Mouse (Mus musculus): Measurements from ENCODE around the gene Nsfl1c.
"Not testable (repeated sequence)": the region's sequence is repeated elsewhere in the genome, so short reads cannot be mapped to it uniquely, and the experiment has no call there.

Gene Nsfl1c

DNA sequence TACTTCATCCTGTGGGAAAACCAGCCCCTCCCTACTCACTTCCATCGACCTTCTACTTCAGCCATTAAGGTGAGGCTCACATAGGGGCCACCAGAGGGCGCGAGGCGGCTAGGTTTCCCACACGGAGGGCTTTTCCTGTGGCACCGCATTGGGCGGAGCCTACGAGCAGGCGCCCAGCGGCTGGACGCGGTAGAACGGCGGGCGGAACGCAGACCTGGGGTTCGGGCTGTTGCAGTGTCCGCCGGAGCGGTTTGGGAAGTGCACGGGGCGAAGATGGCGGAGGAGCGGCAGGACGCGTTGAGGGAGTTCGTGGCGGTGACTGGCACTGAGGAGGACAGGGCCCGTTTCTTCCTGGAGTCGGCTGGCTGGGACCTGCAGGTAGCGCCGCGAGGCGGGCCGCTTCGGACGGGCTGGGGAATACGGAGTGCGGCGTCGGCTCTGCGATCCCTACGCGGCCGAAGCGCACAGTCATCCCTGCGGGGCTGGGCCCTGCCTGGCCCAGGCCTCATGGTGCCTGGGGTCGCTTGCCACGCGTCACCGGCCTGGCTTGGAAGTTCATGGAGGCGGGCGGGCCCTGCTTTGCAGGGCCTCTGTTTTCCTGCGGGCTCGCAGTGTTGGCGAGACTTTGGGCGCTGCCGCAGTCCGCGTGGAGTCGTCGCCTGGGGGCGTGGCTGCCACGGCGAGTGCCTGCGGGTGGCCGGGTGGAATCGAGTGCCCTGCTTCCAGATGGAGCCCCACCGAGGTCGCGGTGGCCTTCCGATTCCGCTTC, at the start of gene Nsfl1c:
Nsfl1c (plus strand) TSS at position 148 of the 769 bp plus-strand sequence.
- DNase-seq (ENCODE audit: low read depth, low spot score) = peak; percentile 94

DNA sequence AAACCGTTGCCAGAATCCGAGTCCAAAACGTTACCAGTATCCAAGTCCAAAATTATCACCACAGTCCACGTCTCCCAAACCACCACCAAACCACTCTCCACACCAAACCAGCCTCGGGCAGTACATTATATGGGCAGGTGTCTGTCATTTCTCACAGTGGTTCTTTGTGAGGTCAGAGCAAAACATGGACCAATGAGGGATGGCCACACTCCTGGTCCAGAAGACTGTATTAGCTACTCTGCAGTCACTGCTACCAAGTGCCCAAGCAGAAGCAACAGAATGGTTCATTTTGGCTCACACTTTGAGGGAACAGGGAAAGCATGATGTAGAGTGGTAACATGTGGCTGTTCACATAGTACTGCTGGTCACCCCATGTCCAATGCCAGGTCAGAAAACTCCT, 17.9 kb upstream of the Nsfl1c start, which contains the start of gene 4921509C19Rik:
4921509C19Rik (minus strand) TSS at position 101 of the 400 bp plus-strand sequence.
- DNase-seq (ENCODE audit: low read depth, low spot score) = not testable (repeated sequence)

DNA sequence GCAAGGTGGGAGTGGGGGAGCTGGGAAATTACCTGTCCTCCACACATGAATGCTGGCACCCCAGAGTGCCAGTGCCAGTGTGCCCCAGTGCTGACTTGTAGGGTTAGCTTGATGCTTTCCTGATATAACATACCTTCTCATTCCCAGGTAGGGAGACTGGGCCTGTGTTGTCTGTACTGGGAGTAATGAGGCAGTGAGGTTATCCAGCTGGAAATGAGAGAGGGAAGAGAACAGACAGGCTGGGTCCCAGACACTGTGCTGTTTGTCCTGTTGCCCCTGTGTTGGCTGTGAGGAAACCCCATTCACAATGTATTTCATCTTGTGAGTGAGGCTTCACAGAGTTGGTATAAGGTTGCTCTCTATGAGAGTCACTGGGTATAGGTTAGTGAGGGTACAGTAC, 7.5 kb upstream of the Nsfl1c start:
- DNase-seq (ENCODE audit: low read depth, low spot score) = no peak

DNA sequence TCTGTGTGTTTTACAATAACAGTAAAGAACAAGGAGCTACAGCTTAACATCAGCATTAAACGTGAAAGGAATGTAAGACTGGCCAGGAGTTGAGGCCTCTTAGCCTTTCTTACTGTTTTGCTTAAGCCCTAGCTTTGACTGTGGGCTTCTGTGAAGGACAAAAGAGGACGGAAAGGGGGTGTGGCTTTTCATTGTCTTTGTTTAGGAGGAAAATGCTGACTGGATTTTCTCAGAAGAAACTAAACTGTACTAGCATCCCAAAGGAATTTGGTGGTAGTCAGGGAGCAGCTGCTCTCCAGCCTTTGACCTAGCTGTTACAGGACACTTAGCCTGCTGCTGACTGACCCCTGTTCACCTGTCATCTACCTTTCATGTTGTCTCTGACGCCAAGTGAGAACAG, 4.4 kb downstream of the Nsfl1c start:
- no peak for DNase-seq (ENCODE audit: low read depth, low spot score)

DNA sequence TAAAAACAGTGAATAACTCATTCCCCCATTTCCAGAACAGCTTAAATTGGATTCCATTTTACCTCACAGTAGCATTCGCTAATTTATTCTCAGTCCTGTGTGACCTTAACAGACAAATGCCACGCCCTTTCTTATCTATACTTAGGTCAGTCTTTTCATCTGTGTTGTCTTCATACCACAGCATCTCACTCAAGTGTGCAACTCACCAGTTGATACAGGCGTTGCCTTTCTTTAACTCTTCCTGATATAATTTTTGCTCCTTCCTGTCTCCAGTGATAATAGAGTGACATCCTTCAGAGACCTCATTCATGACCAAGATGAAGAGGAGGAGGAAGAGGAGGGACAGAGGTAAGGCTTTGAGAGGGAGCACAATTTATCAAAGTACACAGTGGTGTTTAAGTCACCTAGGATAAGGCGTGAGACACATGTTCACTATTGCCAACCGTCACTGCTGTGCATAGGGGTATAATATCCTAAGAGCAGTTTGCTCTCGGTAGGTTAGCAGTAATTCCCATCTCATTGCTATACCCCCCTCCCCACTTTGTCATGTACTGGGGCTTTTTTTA, 6.5 kb downstream of the Nsfl1c start:
- DNase-seq (ENCODE audit: low read depth, low spot score) = no peak

DNA sequence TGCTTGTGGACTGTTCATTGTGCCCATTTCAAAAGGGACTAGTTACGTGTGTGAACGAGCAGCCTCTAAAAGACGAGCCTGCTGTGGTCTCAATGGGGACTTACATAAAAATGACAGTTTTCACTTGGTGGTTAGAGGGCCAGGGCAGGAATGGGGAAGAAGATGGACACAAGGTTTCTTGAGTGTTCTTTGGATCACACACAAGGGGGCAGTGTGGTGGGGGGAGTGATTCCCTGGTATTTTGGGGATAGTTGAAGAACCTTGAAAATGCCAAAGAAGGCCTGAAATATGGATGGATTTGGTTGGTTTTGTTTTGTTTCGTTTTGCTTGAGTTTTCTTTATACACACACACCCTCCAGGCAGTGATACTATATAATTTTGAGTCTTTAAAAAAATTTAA, 10.2 kb downstream of the Nsfl1c start:
- no peak for DNase-seq (ENCODE audit: low read depth, low spot score)

DNA sequence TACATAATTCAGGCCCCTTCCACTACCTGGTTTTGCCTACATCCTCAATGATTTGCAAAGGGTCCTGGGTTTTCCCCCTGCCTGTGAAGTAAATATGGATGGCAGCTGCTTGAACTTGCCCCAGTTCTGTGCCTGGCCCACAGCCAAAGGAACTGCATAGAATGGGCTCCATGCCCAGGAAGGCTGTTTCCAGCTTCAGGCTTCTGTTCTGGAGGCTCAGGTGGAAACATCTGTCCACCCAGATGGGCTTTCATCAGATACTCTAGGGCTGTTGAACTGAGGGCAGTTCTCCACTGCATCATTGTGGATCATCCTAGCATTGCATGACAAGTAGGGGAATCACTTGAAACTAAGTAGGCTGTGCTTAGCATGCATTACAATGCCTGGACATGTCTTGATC, 18.2 kb downstream of the Nsfl1c start:
- no peak for DNase-seq (ENCODE audit: low read depth, low spot score)

DNA sequence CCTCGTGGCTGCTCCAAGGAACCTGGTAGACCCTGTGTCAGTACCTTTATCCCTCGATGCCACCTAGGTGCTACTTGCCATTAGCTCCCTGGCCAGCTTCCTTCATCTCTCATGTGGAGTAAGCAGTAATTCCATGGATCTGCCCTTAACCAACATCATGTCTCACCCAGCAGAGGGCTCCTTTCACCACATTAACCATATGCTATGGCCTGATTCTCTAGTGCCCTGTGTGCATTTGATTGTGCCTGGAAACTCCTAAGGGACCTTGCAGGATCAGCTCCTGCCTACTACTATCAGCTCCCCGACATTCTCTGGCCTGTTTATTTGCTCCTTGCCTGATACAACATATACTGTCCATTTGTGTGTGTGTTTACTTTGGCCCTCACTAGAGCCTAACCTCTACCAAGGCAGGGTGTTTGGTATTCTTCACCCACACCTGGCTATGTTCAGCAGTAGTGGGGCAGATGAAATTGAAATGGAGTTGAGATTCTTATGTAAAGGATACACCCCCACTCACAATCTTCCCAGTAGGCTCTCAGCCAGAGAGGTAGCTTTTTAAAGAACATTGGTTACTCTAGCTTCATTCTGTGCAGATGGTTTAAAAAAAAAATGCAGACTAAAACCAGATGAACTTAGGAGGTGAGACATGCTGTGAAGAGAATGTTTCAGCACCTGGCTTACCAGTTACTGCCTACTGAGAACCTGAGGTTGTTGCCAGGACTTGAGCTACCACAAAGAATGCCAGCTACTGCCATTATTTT, 19.7 kb downstream of the Nsfl1c start:
- DNase-seq (ENCODE audit: low read depth, low spot score) = no peak

DNA sequence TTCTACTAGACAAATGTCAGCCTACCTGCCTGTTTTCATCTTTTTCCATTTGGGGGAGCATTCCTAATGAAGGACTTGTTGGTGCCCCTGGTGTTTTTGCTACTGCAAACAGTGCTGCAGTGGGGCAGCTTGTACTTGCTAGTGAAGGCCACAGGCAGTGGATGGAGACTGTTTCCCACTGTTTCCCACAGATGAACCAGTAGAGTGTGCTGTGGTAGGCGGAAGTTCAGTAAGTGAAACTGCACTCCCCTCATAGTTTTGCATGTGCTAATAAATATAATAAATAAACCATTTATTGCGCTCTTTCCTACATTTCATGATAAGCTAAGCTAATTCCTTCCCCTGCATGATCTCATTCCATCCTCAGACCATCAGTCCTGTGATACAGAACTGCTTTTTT, 25.0 kb downstream of the Nsfl1c start:
- no peak for DNase-seq (ENCODE audit: low read depth, low spot score)

DNA sequence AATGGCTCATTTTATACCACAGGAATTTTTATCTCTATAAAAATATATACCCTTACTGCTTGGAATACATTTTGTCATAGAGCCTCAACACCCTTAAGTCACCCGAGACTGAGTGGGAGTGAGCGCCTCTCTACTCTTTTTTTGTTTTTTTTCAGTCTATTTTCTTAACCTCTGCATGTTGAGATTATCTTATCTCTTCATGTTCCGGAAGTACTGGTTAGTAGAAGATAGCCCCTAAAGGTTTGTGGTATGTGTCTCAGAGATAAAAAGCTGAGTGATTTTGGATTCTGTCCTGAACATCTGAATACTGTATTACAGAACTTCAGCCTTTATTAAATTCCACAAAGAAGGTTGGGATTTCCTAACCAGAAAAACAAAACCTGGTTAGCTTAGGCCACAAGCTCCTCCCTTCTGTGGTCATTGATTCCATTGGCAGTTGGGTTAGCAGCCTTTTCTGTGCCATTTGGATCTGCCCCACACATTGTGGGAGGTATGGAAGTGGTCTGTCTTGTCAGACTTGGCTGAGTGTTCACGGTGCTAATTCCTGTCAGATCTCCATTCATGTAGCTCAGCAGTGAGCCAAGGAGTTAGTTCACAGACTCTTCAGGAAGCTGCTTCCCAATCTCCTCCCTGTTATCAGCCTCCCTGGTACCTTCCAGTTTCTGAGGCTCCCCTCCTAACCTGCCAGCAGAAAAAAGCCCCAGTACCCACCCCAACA, 30.5 kb downstream of the Nsfl1c start:
- no peak for DNase-seq (ENCODE audit: low read depth, low spot score)

DNA sequence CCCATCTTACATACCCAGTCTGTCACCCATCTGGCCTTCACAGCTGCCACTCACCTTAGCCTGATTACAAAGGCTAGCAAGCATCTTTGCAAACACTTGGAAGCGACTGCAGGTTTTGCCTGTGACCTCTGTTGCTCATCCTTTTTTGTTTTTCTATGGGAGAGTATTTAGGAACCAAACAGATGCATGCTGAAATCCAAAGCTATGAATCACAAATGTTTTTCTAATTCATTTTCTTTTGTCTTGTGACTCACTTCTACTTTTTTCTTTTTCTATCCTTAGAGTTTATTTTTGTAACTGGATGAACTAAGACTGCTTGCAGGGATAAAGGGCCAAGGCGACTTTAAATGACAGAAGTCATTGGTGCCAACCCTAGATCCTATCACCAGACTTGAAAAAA, 31.5 kb downstream of the Nsfl1c start:
- no peak for DNase-seq (ENCODE audit: low read depth, low spot score)

DNA sequence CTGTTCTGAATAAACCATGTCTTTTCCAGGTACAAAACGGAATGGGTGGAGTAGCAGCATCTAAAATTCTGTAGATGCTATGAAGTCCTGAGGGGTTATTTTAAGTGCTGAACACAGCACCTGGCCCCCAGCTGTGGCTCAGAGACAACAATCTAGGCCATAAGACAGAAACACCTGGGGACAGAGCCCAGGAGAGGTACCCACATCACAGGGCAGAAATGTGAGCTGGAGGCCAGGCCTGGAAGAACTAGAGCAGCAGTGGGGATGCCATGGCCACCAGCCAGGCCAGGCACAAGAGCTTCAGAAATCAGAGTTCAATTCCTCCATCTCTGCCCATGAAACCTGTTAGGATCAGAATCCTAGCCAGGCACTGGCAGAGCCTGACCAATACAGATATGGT, 34.1 kb downstream of the Nsfl1c start:
- no peak for DNase-seq (ENCODE audit: low read depth, low spot score)

DNA sequence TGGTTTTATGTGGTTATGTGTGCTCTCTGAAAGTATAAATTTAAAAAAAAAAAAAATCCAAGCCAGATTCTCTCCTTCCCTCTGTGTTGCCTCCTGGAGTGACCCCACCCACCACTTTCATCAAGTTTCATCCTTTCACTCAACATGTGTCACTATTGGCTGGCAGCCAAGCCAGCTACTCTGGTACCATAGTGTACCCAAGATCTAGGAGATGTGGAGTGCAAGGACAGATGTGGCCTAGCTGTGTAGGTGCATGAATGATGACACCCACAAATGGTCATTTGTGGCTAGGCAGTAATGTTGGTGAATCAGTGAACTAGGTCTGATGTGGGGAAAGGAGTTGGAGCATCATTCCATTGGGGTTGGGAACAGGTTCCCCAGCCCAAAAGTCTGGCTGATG, 35.2 kb downstream of the Nsfl1c start:
- no peak for DNase-seq (ENCODE audit: low read depth, low spot score)

DNA sequence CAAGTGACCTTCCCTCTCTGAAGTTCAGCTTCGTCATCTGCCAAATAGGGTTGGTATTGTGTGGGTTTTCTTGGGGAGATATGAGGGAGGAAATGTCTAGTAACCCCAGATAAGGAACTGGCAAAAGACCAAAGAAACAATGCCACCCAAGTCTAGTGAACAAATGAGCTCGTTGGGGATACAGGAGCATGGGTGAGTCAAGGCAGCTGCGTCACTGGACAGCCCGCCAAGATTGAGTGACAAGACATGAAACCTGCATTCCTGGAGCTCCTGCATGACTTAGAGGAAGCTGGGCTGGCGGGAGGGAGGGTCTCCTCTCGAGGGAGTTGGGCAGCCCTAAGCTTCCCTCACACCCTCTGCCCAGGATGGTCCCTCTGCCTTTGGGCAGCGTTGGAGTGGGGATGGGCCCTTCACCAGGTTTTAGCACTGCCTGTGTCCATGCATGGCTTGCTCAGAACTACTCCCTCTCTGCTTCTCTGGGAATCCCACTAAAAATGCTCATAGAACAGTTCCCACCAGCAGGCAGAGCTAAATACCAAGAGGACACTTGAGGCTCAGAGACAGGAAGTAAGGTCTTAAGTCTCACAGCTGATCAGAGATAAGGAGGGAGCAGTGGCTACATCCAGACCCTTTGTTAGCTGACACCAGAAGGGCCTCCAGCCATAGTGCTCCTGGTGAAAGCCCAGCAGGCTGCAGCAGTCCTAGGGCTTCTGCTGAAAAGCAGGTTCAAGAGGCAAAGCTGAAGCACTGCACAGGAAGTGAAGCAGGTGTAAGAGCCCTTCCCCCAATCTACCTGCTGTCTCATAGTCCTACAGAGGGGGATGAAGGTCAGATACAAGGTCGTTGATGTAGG, 36.6 kb downstream of the Nsfl1c start:
- DNase-seq (ENCODE audit: low read depth, low spot score) = no peak

DNA sequence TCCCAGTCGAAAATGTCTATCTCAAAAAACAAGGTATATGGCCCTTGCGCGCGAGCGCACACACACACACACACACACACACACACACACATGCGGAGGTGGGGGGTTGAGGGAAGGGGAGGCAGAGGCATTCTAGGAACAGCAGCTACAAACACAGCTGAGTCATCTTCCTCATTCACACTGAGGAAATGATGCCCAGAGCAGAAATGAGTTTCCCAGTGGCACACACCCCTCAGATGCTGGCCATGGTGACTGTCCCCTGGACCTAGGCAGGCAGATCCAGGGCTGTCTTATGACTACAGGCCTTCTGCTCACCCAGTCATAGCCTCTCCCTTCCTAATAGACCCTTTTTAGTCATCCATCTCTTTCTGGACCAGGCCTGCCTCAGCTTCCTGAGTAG, 39.6 kb downstream of the Nsfl1c start:
- no peak for DNase-seq (ENCODE audit: low read depth, low spot score)

DNA sequence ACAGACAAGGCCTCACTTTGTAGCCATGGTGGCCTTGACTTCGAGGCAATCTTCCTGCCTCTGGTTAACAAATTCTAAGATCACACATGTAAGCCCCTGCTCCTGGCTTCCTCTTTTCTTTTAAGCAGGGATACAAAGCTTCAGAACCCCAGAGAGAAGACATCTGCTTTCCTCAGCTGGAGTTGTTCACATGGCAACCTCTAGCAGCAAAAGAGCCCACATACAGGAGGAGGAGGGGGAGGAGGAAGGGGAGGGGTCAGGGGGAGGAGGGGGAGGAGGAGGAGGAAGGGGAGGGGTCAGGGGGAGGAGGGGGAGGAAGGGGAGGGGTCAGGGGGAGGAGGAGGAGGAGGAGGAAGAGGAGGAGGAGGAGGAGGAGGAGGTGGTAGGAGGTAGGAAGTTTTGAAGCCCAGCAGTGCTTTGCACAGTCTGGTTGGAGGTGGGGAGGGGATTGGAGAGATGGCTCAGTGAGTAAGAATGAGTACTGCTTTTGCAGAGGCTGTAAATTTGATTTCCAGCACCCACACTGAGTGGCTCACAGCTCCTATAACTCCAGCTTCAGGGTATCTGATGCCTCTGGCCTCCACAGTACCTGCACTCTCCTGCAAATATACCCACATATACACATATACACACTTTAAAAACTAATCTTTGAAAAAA, 42.1 kb downstream of the Nsfl1c start:
- DNase-seq (ENCODE audit: low read depth, low spot score) = peak; percentile 51

DNA sequence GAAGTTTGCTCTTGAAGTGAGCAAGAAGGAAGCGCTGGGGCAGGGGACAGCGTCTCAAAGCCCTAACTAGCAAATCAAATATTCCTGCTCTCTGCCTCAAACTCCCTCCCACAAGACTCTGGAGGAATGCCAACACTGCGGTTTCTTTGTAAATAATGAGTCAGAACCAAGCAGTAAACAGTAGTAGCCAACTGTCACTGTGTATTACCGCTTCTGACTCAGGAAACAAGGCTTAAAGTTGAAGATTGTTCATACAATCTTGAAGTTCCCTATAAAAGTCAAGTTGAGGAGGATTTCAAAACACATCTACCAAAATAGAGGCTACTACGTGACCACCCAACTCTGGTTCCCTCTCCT, 42.6 kb downstream of the Nsfl1c start:
- DNase-seq (ENCODE audit: low read depth, low spot score) = no peak

DNA sequence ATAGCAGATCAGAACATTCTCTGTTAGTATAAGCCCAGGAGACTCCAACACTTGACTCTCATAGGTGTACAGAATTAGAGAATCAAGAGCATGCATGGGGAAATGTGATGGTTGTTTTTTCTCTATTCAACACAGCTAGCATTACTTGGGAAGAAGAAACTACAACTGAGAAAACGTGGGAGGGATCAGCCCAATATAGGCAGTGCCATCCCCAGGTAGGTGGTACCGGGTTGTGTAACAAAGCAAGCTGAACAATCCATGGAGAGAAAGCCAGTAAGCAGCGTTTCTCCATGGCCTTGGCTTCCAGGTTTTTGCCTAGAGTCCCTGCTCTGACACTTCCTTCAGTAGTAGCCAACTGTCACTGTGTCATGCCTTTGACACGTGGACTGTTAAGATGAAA, 44.7 kb downstream of the Nsfl1c start:
- no peak for DNase-seq (ENCODE audit: low read depth, low spot score)

DNA sequence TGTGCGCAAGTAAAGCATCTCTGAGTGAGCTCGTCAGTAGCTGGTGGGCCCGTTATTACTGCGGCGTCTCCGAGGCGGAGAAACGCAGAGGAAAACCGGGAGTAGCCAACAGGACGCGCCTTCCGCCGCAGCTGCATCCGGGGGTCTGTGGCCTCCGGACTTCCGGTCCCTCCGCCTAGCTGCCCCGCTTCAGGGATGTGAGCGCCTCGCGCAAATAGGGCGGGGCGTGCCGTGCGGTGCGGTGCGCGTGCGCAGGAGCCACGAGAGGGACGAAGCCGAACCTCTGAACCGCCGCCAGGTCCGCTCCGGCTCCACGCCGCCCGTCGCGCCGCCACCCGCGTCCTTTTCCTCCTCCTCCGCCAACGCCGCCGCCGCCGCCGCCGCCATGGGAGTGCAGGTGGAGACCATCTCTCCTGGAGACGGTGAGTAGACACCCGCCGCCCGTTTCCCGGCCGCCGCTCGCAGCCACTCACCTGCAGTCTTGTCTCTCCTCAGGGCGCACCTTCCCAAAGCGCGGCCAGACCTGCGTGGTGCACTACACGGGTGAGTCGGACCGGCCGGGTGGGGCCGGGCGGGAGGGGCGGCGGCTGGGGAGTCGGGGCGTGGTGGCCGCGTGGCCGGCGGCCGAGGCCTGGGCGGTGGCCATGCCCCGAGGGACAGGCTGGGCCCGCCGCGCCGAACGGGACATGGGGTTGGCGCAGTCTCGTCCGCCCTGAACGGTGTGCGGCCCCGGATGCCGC, 48.5 kb downstream of the Nsfl1c start, which contains the start of gene Fkbp1a:
Fkbp1a (plus strand) TSS at position 161 of the 740 bp plus-strand sequence.
- DNase-seq (ENCODE audit: low read depth, low spot score) = peak; percentile 95
